Mouse (Mus musculus) lung, postnatal 14 days (tissue): ENCODE data around the gene 2310022A10Rik.

Experiments used
- DNase-seq: peaks from one replicate; pipeline ENCODE4 v3.0.0; 2021

2310022A10Rik gene

GRCm38 (mm10) chr7:27552931-27553513 lies at the start of gene 2310022A10Rik, which contains the start of gene Pld3:
2310022A10Rik (plus strand) TSS chr7:27553233.
Pld3 (minus strand) TSS chr7:27553218.
- DNase-seq = peak; percentile 93

- no peak for DNase-seq
Observed at GRCm38 (mm10) chr7:27506765-27507370, 46.2 kb upstream of the 2310022A10Rik start.

- DNase-seq = peak; percentile 99
Observed at GRCm38 (mm10) chr7:27507711-27508647, 45.1 kb upstream of the 2310022A10Rik start.

- DNase-seq = peak; percentile 70
Observed at GRCm38 (mm10) chr7:27508648-27509005, 44.4 kb upstream of the 2310022A10Rik start.

- no peak for DNase-seq
Observed at GRCm38 (mm10) chr7:27510809-27511208, 42.2 kb upstream of the 2310022A10Rik start.

- DNase-seq = no peak
Observed at GRCm38 (mm10) chr7:27514961-27515360, 38.1 kb upstream of the 2310022A10Rik start.

- DNase-seq = no peak
Observed at GRCm38 (mm10) chr7:27518314-27518713, 34.7 kb upstream of the 2310022A10Rik start.

DNA sequence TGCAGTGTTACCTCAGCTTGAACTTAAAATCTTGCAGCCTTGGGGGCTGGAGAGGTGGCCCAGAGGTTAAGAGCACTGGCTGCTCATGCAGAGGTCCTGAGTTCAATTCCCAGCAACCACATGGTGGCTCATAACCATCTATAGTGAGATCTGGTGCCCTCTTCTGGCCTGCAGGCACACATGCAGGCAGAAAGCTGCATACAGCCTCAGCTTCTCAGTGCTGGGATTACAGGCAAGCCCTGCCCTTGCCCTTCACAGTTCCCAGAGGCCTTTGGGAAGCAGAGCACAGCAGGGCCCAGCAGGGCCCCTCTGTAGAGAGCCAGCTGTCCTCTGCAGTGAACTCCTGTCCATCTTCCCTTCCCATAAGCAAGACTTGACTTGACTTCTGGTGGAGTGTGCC lies 32.9 kb upstream of the 2310022A10Rik start:
- no peak for DNase-seq

GRCm38 (mm10) chr7:27520599-27520998 lies 32.4 kb upstream of the 2310022A10Rik start:
- peak; percentile 16 for DNase-seq

DNA sequence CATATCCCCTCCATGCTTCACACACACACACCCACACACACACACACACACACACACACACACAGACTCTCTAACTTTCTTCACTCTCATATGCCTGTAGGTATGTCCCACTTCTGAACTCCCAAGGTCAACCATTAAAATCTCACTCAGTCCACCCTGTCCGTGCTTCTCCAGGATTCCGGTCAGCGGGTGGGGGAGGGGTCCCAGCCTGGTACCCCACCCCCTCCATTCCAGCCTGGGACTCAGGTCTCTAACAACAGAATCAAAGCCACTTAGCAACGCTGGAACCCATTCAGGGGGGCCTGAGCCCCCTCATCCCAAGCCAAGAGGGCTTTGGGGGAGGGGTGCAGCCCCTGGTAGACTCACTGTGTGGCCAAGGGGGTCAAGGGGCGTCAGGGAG lies 30.1 kb upstream of the 2310022A10Rik start, which contains the start of gene Hipk4:
TSS of gene Hipk4 (plus strand) at position 301 of the 400 bp plus-strand sequence.
- no peak for DNase-seq

DNA sequence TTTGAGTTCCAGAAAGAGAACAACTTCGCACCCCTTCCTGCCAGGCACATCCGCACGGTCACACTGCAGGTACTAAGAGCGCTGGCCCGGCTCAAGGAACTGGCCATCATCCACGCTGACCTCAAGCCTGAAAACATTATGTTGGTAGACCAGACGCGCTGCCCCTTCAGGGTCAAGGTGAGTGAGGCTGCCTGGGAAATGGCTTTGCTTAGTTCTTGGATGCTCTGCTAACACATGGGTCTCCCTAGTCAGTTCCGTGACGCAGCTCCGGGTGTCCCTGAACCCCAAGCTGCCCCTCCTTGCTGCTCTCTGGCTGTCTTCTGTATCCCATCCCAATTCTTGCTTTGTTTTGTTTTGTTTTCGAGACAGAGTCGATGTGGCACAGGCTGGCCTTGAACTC lies 29.2 kb upstream of the 2310022A10Rik start:
- no peak for DNase-seq

GRCm38 (mm10) chr7:27526039-27526827 lies 26.8 kb upstream of the 2310022A10Rik start:
- peak; percentile 85 for DNase-seq

DNA sequence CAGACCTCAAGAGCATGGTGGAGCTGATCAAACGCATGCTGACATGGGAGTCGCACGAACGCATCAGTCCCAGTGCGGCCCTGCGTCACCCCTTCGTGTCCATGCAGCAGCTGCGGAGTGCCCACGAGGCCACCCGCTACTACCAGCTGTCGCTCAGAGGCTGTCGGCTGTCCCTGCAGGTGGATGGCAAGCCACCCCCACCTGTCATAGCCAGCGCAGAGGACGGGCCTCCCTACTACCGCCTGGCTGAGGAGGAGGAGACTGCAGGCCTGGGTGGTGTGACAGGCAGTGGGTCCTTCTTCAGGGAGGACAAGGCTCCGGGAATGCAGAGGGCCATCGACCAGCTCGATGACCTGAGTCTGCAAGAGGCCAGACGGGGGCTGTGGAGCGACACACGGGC lies 24.0 kb upstream of the 2310022A10Rik start:
- no peak for DNase-seq

DNA sequence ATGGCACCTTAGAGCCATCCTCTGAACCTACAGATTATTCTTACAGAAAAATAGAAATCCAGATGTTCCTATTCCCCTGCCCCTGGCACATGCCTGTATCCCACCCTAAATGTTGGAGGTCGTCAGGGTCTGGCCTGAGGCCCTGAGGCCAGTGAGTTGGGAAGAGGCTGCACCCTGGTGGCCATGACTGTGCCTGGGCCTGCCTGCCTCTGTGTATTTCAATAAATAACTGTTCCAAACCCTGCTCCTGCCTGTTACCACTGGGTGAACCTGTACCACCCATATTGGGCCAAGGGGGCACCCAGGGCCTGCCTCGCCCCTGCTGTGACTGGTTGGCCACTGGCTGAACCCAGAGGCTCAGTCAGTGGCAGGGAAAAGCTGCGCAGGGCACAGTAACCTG lies 22.1 kb upstream of the 2310022A10Rik start:
- no peak for DNase-seq

DNA sequence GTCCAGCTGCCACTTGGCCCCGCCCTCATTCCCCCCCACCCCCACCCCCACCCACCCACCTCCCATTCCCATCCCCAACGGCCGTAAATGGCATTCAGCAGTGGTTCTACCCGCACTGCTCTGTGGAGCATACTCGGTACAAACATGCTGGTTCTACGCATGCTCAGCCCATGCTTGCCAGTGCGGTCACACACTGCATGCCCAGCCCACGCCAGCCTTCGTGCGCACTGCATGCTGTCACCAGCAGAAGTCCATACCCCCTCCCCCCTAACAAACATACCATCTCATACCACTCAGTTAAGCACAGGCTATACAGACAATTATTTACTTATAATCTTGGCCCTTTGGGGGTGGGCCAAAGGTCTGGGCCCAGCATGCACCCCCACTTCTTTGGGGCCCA lies 21.3 kb upstream of the 2310022A10Rik start:
- no peak for DNase-seq

- no peak for DNase-seq
Observed at GRCm38 (mm10) chr7:27532480-27533050, 20.5 kb upstream of the 2310022A10Rik start.

- no peak for DNase-seq
Observed at GRCm38 (mm10) chr7:27535386-27535785, 17.6 kb upstream of the 2310022A10Rik start.

DNA sequence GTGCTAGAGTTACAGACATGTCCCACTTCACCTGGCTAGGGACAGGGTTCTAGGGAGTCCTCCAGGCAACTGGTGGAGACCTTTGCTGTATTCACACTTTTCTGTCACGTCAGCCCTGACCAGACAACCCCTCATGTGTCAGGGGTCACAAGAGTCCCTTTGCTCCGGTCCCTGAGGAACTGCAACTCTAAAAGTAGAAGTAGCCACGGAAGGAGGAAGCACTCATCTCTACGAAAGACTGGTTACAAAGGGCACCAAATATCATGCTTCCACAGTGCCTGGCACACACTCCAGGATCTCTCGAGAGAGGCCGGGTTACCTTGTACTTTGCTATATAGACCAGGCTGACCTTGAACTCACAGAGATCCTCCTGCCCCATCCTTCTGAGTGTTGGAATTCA lies 16.4 kb upstream of the 2310022A10Rik start:
- DNase-seq = no peak

GRCm38 (mm10) chr7:27537998-27538397 lies 15.0 kb upstream of the 2310022A10Rik start:
- no peak for DNase-seq

- no peak for DNase-seq
Observed at GRCm38 (mm10) chr7:27538797-27539196, 14.2 kb upstream of the 2310022A10Rik start.

GRCm38 (mm10) chr7:27540521-27540920 lies 12.5 kb upstream of the 2310022A10Rik start:
- no peak for DNase-seq

DNA sequence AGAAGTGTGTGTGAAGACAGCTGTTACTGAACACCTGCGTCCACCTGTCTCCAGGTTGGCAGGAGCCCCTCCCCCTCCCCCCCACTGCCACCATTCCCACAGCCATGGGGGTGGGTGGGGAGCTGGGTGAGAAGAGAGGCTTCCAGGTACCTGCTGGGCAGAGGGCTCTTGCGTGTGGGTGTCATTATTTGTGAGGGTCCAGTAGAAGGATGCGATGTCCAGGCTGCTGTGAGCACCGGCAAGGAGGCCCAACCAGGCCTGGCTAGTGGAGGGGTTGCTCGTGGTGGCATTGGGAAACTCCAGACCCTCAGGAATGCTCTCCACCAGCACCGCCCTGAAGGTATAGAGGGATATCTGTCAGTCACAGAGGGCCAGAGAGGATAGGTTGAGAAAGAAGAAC lies 12.1 kb upstream of the 2310022A10Rik start:
- no peak for DNase-seq
